Mouse (Mus musculus) cerebellum, postnatal 4 days (tissue): Measurements from ENCODE around the gene Hmgcs1.
"Not testable (repeated sequence)": the region's sequence is repeated elsewhere in the genome, so short reads cannot be mapped to it uniquely, and the experiment has no call there.

Source experiments
- DNase-seq, 2 experiments: peaks; one replicate each; pipeline ENCODE4 v3.0.0; 2022; ENCODE audit warnings: low spot score in 2 of 2, mixed read lengths in 1 of 2

Gene Hmgcs1

GRCm38 (mm10) chr13:119690039-119690728 lies at the start of gene Hmgcs1:
Gene Hmgcs1 (plus strand): TSS chr13:119690379.
- DNase-seq: peak; percentile 99 to 100

GRCm38 (mm10) chr13:119640504-119640903 lies 49.7 kb upstream of the Hmgcs1 start:
- DNase-seq: no peak

GRCm38 (mm10) chr13:119641145-119641544 lies 49.0 kb upstream of the Hmgcs1 start:
- no peak for DNase-seq

GRCm38 (mm10) chr13:119644769-119645168 lies 45.4 kb upstream of the Hmgcs1 start:
- DNase-seq: no peak

GRCm38 (mm10) chr13:119646511-119646910 lies 43.7 kb upstream of the Hmgcs1 start:
- no peak for DNase-seq

GRCm38 (mm10) chr13:119648891-119649698 lies 41.1 kb upstream of the Hmgcs1 start:
- no peak for DNase-seq

- no peak for DNase-seq
Observed at GRCm38 (mm10) chr13:119649699-119650046, 40.5 kb upstream of the Hmgcs1 start.

GRCm38 (mm10) chr13:119654734-119655133 lies 35.4 kb upstream of the Hmgcs1 start:
- DNase-seq: no peak

- DNase-seq: no peak
Observed at GRCm38 (mm10) chr13:119656246-119656645, 33.9 kb upstream of the Hmgcs1 start.

- no peak for DNase-seq
Observed at GRCm38 (mm10) chr13:119656846-119657416, 33.2 kb upstream of the Hmgcs1 start.

GRCm38 (mm10) chr13:119661420-119661819 lies 28.8 kb upstream of the Hmgcs1 start:
- not testable (repeated sequence) for DNase-seq

GRCm38 (mm10) chr13:119678794-119679193 lies 11.4 kb upstream of the Hmgcs1 start:
- DNase-seq: no peak

GRCm38 (mm10) chr13:119679721-119680120 lies 10.5 kb upstream of the Hmgcs1 start:
- DNase-seq: no peak

- DNase-seq: no peak
Observed at GRCm38 (mm10) chr13:119681161-119681560, 9.0 kb upstream of the Hmgcs1 start.

- DNase-seq: no peak
Observed at GRCm38 (mm10) chr13:119684416-119685177, 5.6 kb upstream of the Hmgcs1 start.

- DNase-seq: no peak
Observed at GRCm38 (mm10) chr13:119689709-119690038, 505 bp upstream of the Hmgcs1 start.

GRCm38 (mm10) chr13:119690876-119691620 lies 869 bp downstream of the Hmgcs1 start:
- peak in 1 of 2 experiments; percentile 40 for DNase-seq

GRCm38 (mm10) chr13:119691958-119692357 lies 1.8 kb downstream of the Hmgcs1 start:
- DNase-seq: not testable (repeated sequence)

GRCm38 (mm10) chr13:119695676-119696075 lies 5.5 kb downstream of the Hmgcs1 start:
- DNase-seq: no peak

GRCm38 (mm10) chr13:119696496-119696895 lies 6.3 kb downstream of the Hmgcs1 start:
- no peak for DNase-seq

- DNase-seq: no peak
Observed at GRCm38 (mm10) chr13:119698436-119698835, 8.3 kb downstream of the Hmgcs1 start.
